Mouse (Mus musculus): ENCODE measurements at regions not wholly inside any gene's neighbourhood (a gene's known extent, or its start where the extent isn't known, plus 50 kb on each side); places are given as distances from the start of the nearest gene placed in this dataset.

DNA sequence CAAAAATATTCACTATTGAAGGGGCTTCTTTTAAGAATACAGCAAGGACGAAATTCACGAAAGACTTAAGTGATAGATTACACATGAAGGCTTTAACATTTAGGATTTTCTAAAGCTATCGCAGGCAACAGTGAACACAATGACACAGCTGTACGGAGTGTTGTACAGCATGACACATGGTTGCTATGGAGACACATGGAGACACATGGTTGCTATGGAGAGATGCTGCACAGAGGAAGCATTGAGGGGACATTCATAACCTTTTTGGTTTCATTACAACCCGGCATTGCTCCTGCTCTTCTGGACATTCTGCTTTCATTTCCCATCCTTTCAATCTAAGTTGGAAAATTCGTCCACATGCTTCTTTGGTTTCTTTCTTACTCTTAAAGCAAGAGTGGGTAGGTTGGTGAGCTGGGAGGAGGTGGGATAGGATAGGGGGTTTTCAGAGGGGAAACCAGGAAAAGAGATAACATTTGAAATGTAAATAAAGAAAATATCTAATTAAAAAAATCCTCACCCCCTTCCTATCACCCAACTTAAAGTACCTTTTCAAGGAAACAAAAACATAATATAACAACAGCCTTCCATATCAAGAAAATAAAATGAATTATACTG, 307.2 kb downstream of the Crisp4 start:
- ATAC-seq (ENCODE audit: low TSS enrichment) = peak; percentile 88

DNA sequence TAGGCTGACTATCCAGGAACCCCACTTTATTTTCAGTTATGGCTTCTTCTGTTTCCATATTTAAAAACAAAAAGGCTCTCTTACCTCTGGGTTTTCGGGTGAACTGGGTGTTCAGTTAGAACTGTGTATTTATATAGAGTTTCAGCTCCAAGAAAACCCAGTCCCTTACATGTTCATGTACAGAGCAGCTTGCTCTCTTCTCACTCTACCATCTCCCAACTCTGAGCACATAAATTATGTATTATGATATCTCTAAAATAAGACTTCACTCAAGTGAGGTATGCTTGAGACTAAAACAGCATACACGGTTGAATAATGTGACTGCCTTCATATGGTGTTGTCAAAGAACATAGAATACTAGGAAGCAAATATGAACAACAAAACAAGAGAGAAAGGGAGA, 319.8 kb downstream of the Crisp4 start:
- ATAC-seq (ENCODE audit: low TSS enrichment) = peak; percentile 95

Data from frontal cortex, adult (tissue).